Mouse (Mus musculus) limb, embryonic 14.5 days (tissue): ENCODE data around the gene Sctr. TPM values are rescaled to one million over a fixed set of nuclear protein-coding genes. Genes with fewer than 3 reads are reported as not detected.
A peak's percentile ranks its signal among the peaks of the same experiment; 100 is the strongest.

Experiments
- ATAC-seq: fragments of 200-750 bp; cut with Nextera tagmentation; 2 replicates; pipeline ENCODE4 v1.8.0; 2017; ENCODE audit warnings: low read depth, moderate number of reproducible peaks, moderate TSS enrichment; ENCODE audit not compliant: low FRiP score
- DNase-seq: peaks from one replicate; pipeline ENCODE4 v3.0.0-alpha.2; 2015; ENCODE audit warnings: low spot score
- H3K27ac ChIP-seq: fragments of 300-500 bp; sonication (generic); replicated peaks from 2 replicates; pipeline ENCODE4 v1.5.1; 2014; ENCODE audit warnings: low read depth, mild to moderate bottlenecking, low read length, moderate library complexity, mixed read lengths
- H3K27me3 ChIP-seq: fragments of 300-500 bp; sonication (generic); 2 replicates; pipeline ENCODE4 v1.6.1; 2014; ENCODE audit warnings: low read length, mixed read lengths; ENCODE audit not compliant: control insufficient read depth, insufficient read depth
- H3K36me3 ChIP-seq: fragments of 300-500 bp; sonication (generic); 2 replicates; pipeline ENCODE4 v1.6.1; 2014; ENCODE audit warnings: mild to moderate bottlenecking, low read length, moderate library complexity, mixed read lengths; ENCODE audit not compliant: control insufficient read depth, insufficient read depth
- H3K4me1 ChIP-seq: fragments of 300-500 bp; sonication (generic); 2 replicates; pipeline ENCODE4 v1.6.1; 2014; ENCODE audit warnings: antibody characterized with exemption, low read length, mixed read lengths; ENCODE audit not compliant: control insufficient read depth, insufficient read depth
- H3K4me2 ChIP-seq: fragments of 300-500 bp; sonication (generic); replicated peaks from 2 replicates; pipeline ENCODE4 v1.6.1; 2014; ENCODE audit warnings: low read depth, mild to moderate bottlenecking, low read length, moderate library complexity; ENCODE audit not compliant: severe bottlenecking
- H3K4me3 ChIP-seq: fragments of 300-500 bp; sonication (generic); replicated peaks from 2 replicates; pipeline ENCODE4 v1.5.1; 2014; ENCODE audit warnings: low read length
- H3K9ac ChIP-seq: fragments of 300-500 bp; sonication (generic); 2 replicates; pipeline ENCODE4 v1.6.1; 2014; ENCODE audit warnings: mild to moderate bottlenecking, low read depth, low read length, moderate library complexity; ENCODE audit not compliant: severe bottlenecking
- H3K9me3 ChIP-seq: fragments of 300-500 bp; sonication (generic); 2 replicates; pipeline ENCODE4 v1.6.1; 2016; ENCODE audit warnings: low read length; ENCODE audit not compliant: control insufficient read depth
- POLR2A ChIP-seq: fragments of 200-500 bp; IDR thresholded peaks from 2 replicates; pipeline ENCODE4 v1.8.0; 2012; ENCODE audit warnings: inconsistent platforms, mild to moderate bottlenecking, moderate library complexity, borderline replicate concordance; ENCODE audit not compliant: insufficient read depth, insufficient read length; ENCODE audit errors: extremely low read depth
- WGBS: fragments of 180-500 bp; shearing (Covaris S2); extraction: QIAGEN DNeasy Blood & Tissue Kit; methylation state at CpG from one replicate; pipeline ENCODE4 v1.1.7; 2014; 5-methylcytosine and 5-hydroxymethylcytosine counted together
- polyA plus RNA-seq, 2 experiments: library from polyadenylated mRNA; depleted of rRNA in 1 of 2; stranded (reverse) in 1 of 2; unstranded in 1 of 2; fragments of >200 nt; fragmentation: Nextera tagmentation in 1 of 2; extraction: Ambion mirVana in 1 of 2; gene quantifications; 2 replicates each; pipeline versions ENCODE4 v1.2.1 to v1.2.3; 2012 to 2014

Sctr gene
- polyA plus RNA-seq, 2 experiments, result 0.29 to 0.55 TPM

- Histone ChIP-seq H3K4me2 (no peak overlapping the region), H3K4me3 (no peak overlapping the region), H3K36me3 (no peaks in the 10 kb centered on the region), H3K9me3 (no peaks in the 10 kb centered on the region), H3K9ac (no peak overlapping the region), H3K27ac (no peak overlapping the region), H3K27me3 (no peaks in the 10 kb centered on the region), H3K4me1 (no peaks in the 10 kb centered on the region)
- DNase-seq (no peak), ATAC-seq (no peak)
- TF ChIP-seq POLR2A, result no peak
- 61% methylated on average over 1 of the region's 1 CpGs for WGBS
Measured at GRCm38 (mm10) chr1:120051070-120051469, 44.4 kb downstream of the Sctr start.

- WGBS, result 85% methylated on average over 6 of the region's 6 CpGs
- Histone ChIP-seq H3K27me3 (no peaks in the 10 kb centered on the region), H3K36me3 (no peaks in the 10 kb centered on the region), H3K9me3 (no peaks in the 10 kb centered on the region), H3K9ac (no peak overlapping the region), H3K27ac (no peak overlapping the region), H3K4me3 (no peak overlapping the region), H3K4me2 (no peak overlapping the region), H3K4me1 (peaks cover 6% of the 10 kb centered on the region; the same call in 1 of the 2 replicates)
- DNase-seq (no peak), ATAC-seq (no peak)
- no peak for TF ChIP-seq POLR2A
Measured at GRCm38 (mm10) chr1:120054997-120055396, 48.3 kb downstream of the Sctr start.

- Histone ChIP-seq H3K4me1 (peaks cover 6% of the 10 kb centered on the region; the same call in 1 of the 2 replicates), H3K9ac (no peak overlapping the region), H3K36me3 (no peaks in the 10 kb centered on the region), H3K9me3 (no peaks in the 10 kb centered on the region), H3K4me3 (no peak overlapping the region), H3K27me3 (no peaks in the 10 kb centered on the region), H3K27ac (no peak overlapping the region), H3K4me2 (no peak overlapping the region)
- no peak for ATAC-seq
- 69% methylated on average over 6 of the region's 6 CpGs for WGBS
- DNase-seq, result no peak
- TF ChIP-seq POLR2A, result no peak
Measured at GRCm38 (mm10) chr1:120055475-120055874, 48.8 kb downstream of the Sctr start.

- Histone ChIP-seq H3K36me3 (no peaks in the 10 kb centered on the region), H3K9me3 (no peaks in the 10 kb centered on the region), H3K27ac (no peak overlapping the region), H3K27me3 (no peaks in the 10 kb centered on the region), H3K4me2 (no peak overlapping the region), H3K4me3 (no peak overlapping the region), H3K4me1 (peaks cover 6% of the 10 kb centered on the region; the same call in 1 of the 2 replicates), H3K9ac (no peak overlapping the region)
- WGBS, result 67% methylated on average over 7 of the region's 7 CpGs
- ATAC-seq (no peak), DNase-seq (no peak)
- TF ChIP-seq POLR2A, result no peak
Measured at GRCm38 (mm10) chr1:120056236-120056635, 49.5 kb downstream of the Sctr start.

- ATAC-seq (no peak), DNase-seq (peak; percentile 21)
- Histone ChIP-seq H3K9me3 (no peaks in the 10 kb centered on the region), H3K9ac (no peak overlapping the region), H3K27ac (no peak overlapping the region), H3K4me1 (peaks cover 6% of the 10 kb centered on the region; the same call in 1 of the 2 replicates), H3K4me2 (no peak overlapping the region), H3K4me3 (no peak overlapping the region), H3K27me3 (no peaks in the 10 kb centered on the region), H3K36me3 (no peaks in the 10 kb centered on the region)
- WGBS, result 61% methylated on average over 14 of the region's 14 CpGs
- TF ChIP-seq POLR2A, result no peak
Measured at GRCm38 (mm10) chr1:120057044-120057443, 50.4 kb downstream of the Sctr start.
